Mouse (Mus musculus): Measurements from ENCODE around the gene Usp2.
A peak's percentile ranks its signal among the peaks of the same experiment; 100 is the strongest.

Gene Usp2

GRCm38 (mm10) chr9:44075996-44076763, 9.4 kb downstream of the Usp2 start:
- DNase-seq (ENCODE audit: low read depth, low spot score): no peak

- DNase-seq (ENCODE audit: low read depth, low spot score): peak; percentile 91
Observed at GRCm38 (mm10) chr9:44076764-44077120, 9.9 kb downstream of the Usp2 start.

GRCm38 (mm10) chr9:44077266-44077910, 10.6 kb downstream of the Usp2 start:
- DNase-seq (ENCODE audit: low read depth, low spot score): no peak

- no peak for DNase-seq (ENCODE audit: low read depth, low spot score)
Observed at GRCm38 (mm10) chr9:44078136-44078797, 11.4 kb downstream of the Usp2 start.

GRCm38 (mm10) chr9:44078955-44079756, 12.3 kb downstream of the Usp2 start:
- peak; percentile 94 for DNase-seq (ENCODE audit: low read depth, low spot score)

GRCm38 (mm10) chr9:44079997-44080780, 13.4 kb downstream of the Usp2 start:
- DNase-seq (ENCODE audit: low read depth, low spot score): no peak

GRCm38 (mm10) chr9:44080953-44081352, 14.1 kb downstream of the Usp2 start:
- no peak for DNase-seq (ENCODE audit: low read depth, low spot score)

- DNase-seq (ENCODE audit: low read depth, low spot score): no peak
Observed at GRCm38 (mm10) chr9:44081581-44081980, 14.8 kb downstream of the Usp2 start.

- no peak for DNase-seq (ENCODE audit: low read depth, low spot score)
Observed at GRCm38 (mm10) chr9:44082266-44082665, 15.4 kb downstream of the Usp2 start.

GRCm38 (mm10) chr9:44083392-44084121, 16.7 kb downstream of the Usp2 start:
- no peak for DNase-seq (ENCODE audit: low read depth, low spot score)

GRCm38 (mm10) chr9:44084236-44084635, 17.4 kb downstream of the Usp2 start:
- DNase-seq (ENCODE audit: low read depth, low spot score): no peak

GRCm38 (mm10) chr9:44084659-44085229, 17.9 kb downstream of the Usp2 start:
- peak; percentile 88 for DNase-seq (ENCODE audit: low read depth, low spot score)

- DNase-seq (ENCODE audit: low read depth, low spot score): no peak
Observed at GRCm38 (mm10) chr9:44085276-44085675, 18.5 kb downstream of the Usp2 start.

- no peak for DNase-seq (ENCODE audit: low read depth, low spot score)
Observed at GRCm38 (mm10) chr9:44085741-44086665, 19.2 kb downstream of the Usp2 start.

- no peak for DNase-seq (ENCODE audit: low read depth, low spot score)
Observed at GRCm38 (mm10) chr9:44086960-44087359, 20.1 kb downstream of the Usp2 start.

- DNase-seq (ENCODE audit: low read depth, low spot score): no peak
Observed at GRCm38 (mm10) chr9:44087761-44088455, 21.1 kb downstream of the Usp2 start.

- DNase-seq (ENCODE audit: low read depth, low spot score): no peak
Observed at GRCm38 (mm10) chr9:44088877-44089608, 22.2 kb downstream of the Usp2 start.

All from retina, adult 2 months (tissue).